Mouse (Mus musculus) ES-Bruce4 (cell line): ENCODE results near the gene Mrps35. TPM values are rescaled to one million over a fixed set of nuclear protein-coding genes. Genes with fewer than 3 reads are reported as not detected.

ENCODE experiments used
- H3K27ac ChIP-seq: 2 replicates; pipeline ENCODE4 v1.5.1; 2012; ENCODE audit warnings: low read length, inconsistent platforms; ENCODE audit not compliant: insufficient read depth
- H3K27me3 ChIP-seq: 2 replicates; pipeline ENCODE4 v1.6.1; 2012; ENCODE audit warnings: mild to moderate bottlenecking, low read length, inconsistent platforms; ENCODE audit not compliant: control insufficient read depth, poor library complexity, insufficient read depth, severe bottlenecking
- H3K36me3 ChIP-seq: 2 replicates; pipeline ENCODE4 v1.6.1; 2012; ENCODE audit warnings: inconsistent platforms, mild to moderate bottlenecking, low read length, moderate library complexity; ENCODE audit not compliant: control insufficient read depth, poor library complexity, insufficient read depth, severe bottlenecking
- H3K4me1 ChIP-seq: one replicate; pipeline ENCODE4 v1.8.1; 2011; ENCODE audit warnings: low read length; ENCODE audit not compliant: control insufficient read depth, insufficient read depth
- H3K4me3 ChIP-seq: 2 replicates; pipeline ENCODE4 v1.5.1; 2011; ENCODE audit warnings: low read depth, mild to moderate bottlenecking, low read length
- H3K9ac ChIP-seq: 2 replicates; pipeline ENCODE4 v1.6.1; 2012; ENCODE audit warnings: low read depth, mild to moderate bottlenecking, inconsistent platforms; ENCODE audit not compliant: poor library complexity, severe bottlenecking
- H3K9me3 ChIP-seq: replicated peaks from 2 replicates; pipeline ENCODE4 v1.6.1; 2012; ENCODE audit warnings: mild to moderate bottlenecking, low read length, inconsistent platforms; ENCODE audit not compliant: control insufficient read depth, poor library complexity, insufficient read depth, severe bottlenecking
- CTCF ChIP-seq: IDR thresholded peaks from one replicate; pipeline ENCODE4 v1.8.1; 2011; ENCODE audit warnings: low read depth, low read length
- EP300 ChIP-seq: IDR thresholded peaks from 2 replicates; pipeline ENCODE4 v1.6.1; 2011; ENCODE audit warnings: low read depth, low read length; ENCODE audit not compliant: insufficient read depth
- POLR2A ChIP-seq: IDR thresholded peaks from one replicate; pipeline ENCODE4 v1.8.1; 2011; ENCODE audit warnings: low read length; ENCODE audit not compliant: insufficient read depth
- polyA plus RNA-seq: library from polyadenylated mRNA; stranded (reverse); fragments of >200 nt; gene quantifications from 2 replicates; pipeline ENCODE4 v1.2.4, GENCODE M21; 2011; ENCODE audit warnings: low read depth; ENCODE audit not compliant: missing spikeins, insufficient read depth, insufficient read length

Mrps35 gene
- 87.6 and 102 TPM in 2 replicates for polyA plus RNA-seq

GRCm38 (mm10) chr6:147042291-147043290, at the start of gene Mrps35:
Gene Mrps35, plus strand, starts transcription at chr6:147042764.
- H3K9me3 ChIP-seq: no peaks in the 10 kb centered on the region
- peak; percentile 19; the same call in 1 of the 2 replicates for TF ChIP-seq EP300
- TF ChIP-seq POLR2A: peak; percentile 72
- no peak for TF ChIP-seq CTCF
- H3K27me3 ChIP-seq: no peaks in the 10 kb centered on the region
- H3K4me1 ChIP-seq: no peaks in the 10 kb centered on the region
- H3K4me3 ChIP-seq: peak within 1 kb of the TSS; percentile 77
- peak within 1 kb of the TSS; percentile 67 for H3K9ac ChIP-seq
- H3K27ac ChIP-seq: peak within 1 kb of the TSS; percentile 58; the same call in 1 of the 2 replicates
- H3K36me3 ChIP-seq: peaks cover 5% of the 10 kb centered on the region; the same call in 1 of the 2 replicates

GRCm38 (mm10) chr6:146994236-146994635, 48.3 kb upstream of the Mrps35 start:
- no peaks in the 10 kb centered on the region for H3K27me3 ChIP-seq
- H3K36me3 ChIP-seq: no peaks in the 10 kb centered on the region
- no peak for TF ChIP-seq POLR2A
- no peak for TF ChIP-seq EP300
- no peak for TF ChIP-seq CTCF
- H3K4me3 ChIP-seq: no peak overlapping the region
- no peak overlapping the region for H3K9ac ChIP-seq
- no peaks in the 10 kb centered on the region for H3K4me1 ChIP-seq
- no peak overlapping the region for H3K27ac ChIP-seq
- no peaks in the 10 kb centered on the region for H3K9me3 ChIP-seq

GRCm38 (mm10) chr6:146995391-146995790, 47.2 kb upstream of the Mrps35 start:
- Histone ChIP-seq H3K4me1 (no peaks in the 10 kb centered on the region), H3K9me3 (no peaks in the 10 kb centered on the region), H3K36me3 (no peaks in the 10 kb centered on the region), H3K4me3 (no peak overlapping the region), H3K27me3 (no peaks in the 10 kb centered on the region), H3K9ac (no peak overlapping the region), H3K27ac (no peak overlapping the region)
- TF ChIP-seq EP300 (no peak), POLR2A (no peak), CTCF (no peak)

GRCm38 (mm10) chr6:146995878-146996277, 46.7 kb upstream of the Mrps35 start:
- Histone ChIP-seq H3K27me3 (no peaks in the 10 kb centered on the region), H3K4me3 (no peak overlapping the region), H3K9me3 (no peaks in the 10 kb centered on the region), H3K27ac (no peak overlapping the region), H3K36me3 (no peaks in the 10 kb centered on the region), H3K4me1 (no peaks in the 10 kb centered on the region), H3K9ac (no peak overlapping the region)
- TF ChIP-seq POLR2A (no peak), CTCF (no peak), EP300 (no peak)

- no peak overlapping the region for H3K4me3 ChIP-seq
- no peaks in the 10 kb centered on the region for H3K9me3 ChIP-seq
- no peaks in the 10 kb centered on the region for H3K4me1 ChIP-seq
- no peak overlapping the region for H3K27ac ChIP-seq
- H3K9ac ChIP-seq: no peak overlapping the region
- no peak for TF ChIP-seq EP300
- no peak for TF ChIP-seq CTCF
- TF ChIP-seq POLR2A: no peak
- H3K36me3 ChIP-seq: no peaks in the 10 kb centered on the region
- H3K27me3 ChIP-seq: no peaks in the 10 kb centered on the region
Observed at GRCm38 (mm10) chr6:146997006-146997405, 45.6 kb upstream of the Mrps35 start.

- Histone ChIP-seq H3K9me3 (no peaks in the 10 kb centered on the region), H3K27ac (no peak overlapping the region), H3K4me3 (no peak overlapping the region), H3K9ac (no peak overlapping the region), H3K36me3 (no peaks in the 10 kb centered on the region), H3K27me3 (no peaks in the 10 kb centered on the region), H3K4me1 (no peaks in the 10 kb centered on the region)
- no peak for TF ChIP-seq EP300
Observed at GRCm38 (mm10) chr6:146998710-146999109, 43.9 kb upstream of the Mrps35 start.
